ENCODE assay signal across 8 mouse cellular contexts in genomic region chr11:75551321-75551720, GRCm38 (mm10). TPM values are rescaled to one million over a fixed set of nuclear protein-coding genes. Genes with fewer than 3 reads are reported as not detected.
DNase-seq lines count a peak whose midpoint lies in the region; ATAC-seq and TF ChIP-seq lines count a peak whose summit lies in the region.

No protein-coding gene starts in this region.

- H3K4me2 ChIP-seq in lung, postnatal 0 days (replicated peaks; ENCODE audit: low read depth, low read length): no peak overlapping the region

- H3K36me3 ChIP-seq in lung, postnatal 0 days (ENCODE audit: insufficient read depth, low read length): no peaks in the 10 kb centered on the region

- intact Hi-C loops in gastrocnemius, postnatal 14 days (cut with DNase I; ENCODE audit: low total_unique reads): no loop called here

- ATAC-seq in cerebellum, adult (ENCODE audit: insufficient number of reproducible peaks, low FRiP score, low TSS enrichment): no peak
- ATAC-seq in lung, postnatal 0 days: no peak

- peaks cover 26% of the 10 kb centered on the region; the same call in 1 of the 2 replicates for H3K4me1 ChIP-seq in lung, postnatal 0 days (ENCODE audit: insufficient read depth, low read depth, low read length)
- peaks cover 31% of the 10 kb centered on the region for H3K4me1 ChIP-seq in olfactory bulb, adult 2 months (ENCODE audit: control insufficient read depth, insufficient read depth, low read length)

- H3K9me3 ChIP-seq in lung, postnatal 0 days (ENCODE audit: low read length): no peaks in the 10 kb centered on the region

- TF ChIP-seq CTCF in lung, postnatal 0 days (IDR thresholded peaks at IDR 0.05): no peak
- TF ChIP-seq CTCF in olfactory bulb, adult 2 months (IDR thresholded peaks at IDR 0.05; ENCODE audit: insufficient read depth, low read depth, low read length): no peak

- no peak for TF ChIP-seq POLR2A in olfactory bulb, adult 2 months (IDR thresholded peaks at IDR 0.05; ENCODE audit: insufficient read depth, low read depth, low read length)

- TF ChIP-seq EP300 in lung, postnatal 0 days (IDR thresholded peaks at IDR 0.05): no peak

- peak; percentile 53 for DNase-seq in cerebellum, adult 9-10 months
- DNase-seq in lung, postnatal 0 days (ENCODE audit: low spot score): no peak
- no peak for DNase-seq in lung, postnatal 36 days
- peak; percentile 63 to 78 for DNase-seq in kidney, adult 8-10 months
- DNase-seq in adrenal gland, adult 2 months: no peak
- no peak for DNase-seq in gastrocnemius, postnatal 14 days

- H3K9ac ChIP-seq in lung, postnatal 0 days (replicated peaks; ENCODE audit: low read depth): no peak overlapping the region

- no peaks in the 10 kb centered on the region for H3K27me3 ChIP-seq in lung, postnatal 0 days (replicated peaks; ENCODE audit: insufficient read depth, low read length)

- no peak overlapping the region for H3K4me3 ChIP-seq in lung, postnatal 0 days (ENCODE audit: low read depth, low read length)
- H3K4me3 ChIP-seq in olfactory bulb, adult 2 months (ENCODE audit: insufficient read depth, low read depth, low read length): no peak overlapping the region

- WGBS in lung, postnatal 0 days: 91% methylated on average over 5 of the region's 5 CpGs
- 83% methylated on average over 5 of the region's 5 CpGs for WGBS in olfactory bulb, adult 2 months

- peak overlapping the region; percentile 94 for H3K27ac ChIP-seq in lung, postnatal 0 days (ENCODE audit: low read length)
- peak overlapping the region; percentile 89 for H3K27ac ChIP-seq in olfactory bulb, adult 2 months (ENCODE audit: insufficient read depth, low read depth, low read length)

RNA-seq across cellular contexts. Expression of gene Slc43a2, which starts 19.8 kb away (rescaled TPM):
- 18.2 and 24.0 TPM in 2 replicates for polyA plus RNA-seq in lung, postnatal 0 days (2015; fragmentation: Nextera tagmentation; extraction: Ambion mirVana)
- 363 TPM in 1 of 2 replicates, not detected in the other for polyA plus RNA-seq in olfactory bulb, adult 2 months (2012; ENCODE audit: insufficient read depth, insufficient read length, low replicate concordance, missing spikeins)
- 10 to 100 TPM; 21.2 to 38.3 TPM for total RNA-seq in adrenal gland, adult 2 months (2021)
- 28.2 and 28.7 TPM in 2 replicates for polyA plus RNA-seq in adrenal gland, adult 2 months (2012; rRNA removed)
- 10 to 100 TPM; 25.3 to 30.8 TPM for total RNA-seq in gastrocnemius, postnatal 14 days (2021)

RNA-seq across cellular contexts. Expression of gene Pitpna, which starts 36.6 kb away (rescaled TPM):
- 71.1 and 74.4 TPM in 2 replicates for polyA plus RNA-seq in lung, postnatal 0 days (2015; fragmentation: Nextera tagmentation; extraction: Ambion mirVana)
- 209 and 678 TPM in 2 replicates for polyA plus RNA-seq in olfactory bulb, adult 2 months (2012; ENCODE audit: insufficient read depth, insufficient read length, low replicate concordance, missing spikeins)
- total RNA-seq in adrenal gland, adult 2 months (2021): 100 to 1,000 TPM; 185 to 186 TPM
- 42.6 and 97.6 TPM in 2 replicates for polyA plus RNA-seq in adrenal gland, adult 2 months (2012; rRNA removed)
- 100 to 1,000 TPM; 176 to 185 TPM for total RNA-seq in gastrocnemius, postnatal 14 days (2021)

RNA-seq across cellular contexts. Expression of gene Scarf1, which starts 38.0 kb away (rescaled TPM):
- polyA plus RNA-seq in lung, postnatal 0 days (2015; fragmentation: Nextera tagmentation; extraction: Ambion mirVana): 18.5 and 21.2 TPM in 2 replicates
- not detected in 2 replicates for polyA plus RNA-seq in olfactory bulb, adult 2 months (2012; ENCODE audit: insufficient read depth, insufficient read length, low replicate concordance, missing spikeins)
- total RNA-seq in adrenal gland, adult 2 months (2021): 1 to 10 TPM; 7.5 to 7.8 TPM
- 27.4 and 33.5 TPM in 2 replicates for polyA plus RNA-seq in adrenal gland, adult 2 months (2012; rRNA removed)
- 1 to 10 TPM; 7.1 to 7.2 TPM for total RNA-seq in gastrocnemius, postnatal 14 days (2021)

RNA-seq across cellular contexts. Expression of gene Rilp, which starts 41.4 kb away (rescaled TPM):
- polyA plus RNA-seq in lung, postnatal 0 days (2015; fragmentation: Nextera tagmentation; extraction: Ambion mirVana): 12.4 and 15.7 TPM in 2 replicates
- polyA plus RNA-seq in olfactory bulb, adult 2 months (2012; ENCODE audit: insufficient read depth, insufficient read length, low replicate concordance, missing spikeins): not detected in 2 replicates
- 10 to 100 TPM; 12.1 to 13.2 TPM for total RNA-seq in adrenal gland, adult 2 months (2021)
- 8.8 and 10.0 TPM in 2 replicates for polyA plus RNA-seq in adrenal gland, adult 2 months (2012; rRNA removed)
- 10 to 100 TPM; 40.5 to 41.3 TPM for total RNA-seq in gastrocnemius, postnatal 14 days (2021)

Comparison
In these comparisons a context has a peak if more than half of its experiments do, and no peak if none do; other contexts are left out.
1. DNase-seq: peak in cerebellum, adult 9-10 months (single experiment) and kidney, adult 8-10 months (2 of 2); none in lung, postnatal 0 days (single experiment), lung, postnatal 36 days (single experiment), adrenal gland, adult 2 months (single experiment) and gastrocnemius, postnatal 14 days (single experiment).
2. RNA of gene Scarf1, which starts 38.0 kb away (polyA plus RNA-seq): 27.4 to 33.5 TPM in adrenal gland, adult 2 months and 18.5 to 21.2 TPM in lung, postnatal 0 days; not detected in olfactory bulb, adult 2 months; every median in the first group is over 10 times any median in the second.